Mouse (Mus musculus): ENCODE results near the gene Mast1. TPM values are rescaled to one million over a fixed set of nuclear protein-coding genes. Genes with fewer than 3 reads are reported as not detected.
A peak's percentile ranks its signal among the peaks of the same experiment; 100 is the strongest.

Mast1 gene
- polyA plus RNA-seq, 1 experiment from 2014 or later, result 79.8 TPM

DNA sequence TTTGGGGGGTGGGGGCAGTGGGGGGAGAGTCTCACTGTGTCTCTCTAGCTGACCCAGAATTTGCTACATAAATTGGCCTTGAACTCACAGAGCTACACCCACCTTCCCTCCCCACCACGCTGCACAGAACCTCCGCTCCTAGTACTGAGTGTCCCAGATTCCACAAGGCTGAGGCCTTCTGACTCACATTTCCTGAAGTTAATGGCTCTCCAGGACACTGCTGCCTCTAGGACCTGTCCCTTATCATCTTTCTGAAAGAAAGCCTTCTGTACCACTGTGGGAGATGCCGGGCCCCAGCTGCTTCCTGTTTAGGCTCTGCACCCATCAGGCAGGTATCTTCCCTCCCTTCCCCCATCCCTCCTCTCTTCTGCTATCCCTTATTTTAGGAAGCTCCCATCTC lies 29.4 kb upstream of the Mast1 start:
- no peak overlapping the region for H3K27ac ChIP-seq (ENCODE audit: low read depth, low read length)
- H3K9me3 ChIP-seq (ENCODE audit: control insufficient read depth, low read length), result no peaks in the 10 kb centered on the region
- H3K27me3 ChIP-seq (ENCODE audit: control insufficient read depth, insufficient read depth, low read length), result no peaks in the 10 kb centered on the region
- H3K4me1 ChIP-seq (ENCODE audit: control insufficient read depth, insufficient read depth, low read length), result peaks cover 21% of the 10 kb centered on the region
- H3K36me3 ChIP-seq (ENCODE audit: control insufficient read depth, insufficient read depth, low read length), result peaks cover 3% of the 10 kb centered on the region
- H3K4me2 ChIP-seq (ENCODE audit: low read depth, low read length), result peak overlapping the region; percentile 65; the same call in 1 of the 2 replicates
- 57% methylated on average over 3 of the region's 3 CpGs for WGBS
- ATAC-seq (ENCODE audit: low read depth), result peak; percentile 0; the same call in 1 of the 2 replicates
- H3K9ac ChIP-seq (replicated peaks; ENCODE audit: low read depth, low read length), result no peak overlapping the region
- no peak overlapping the region for H3K4me3 ChIP-seq (ENCODE audit: low read depth, low read length)

DNA sequence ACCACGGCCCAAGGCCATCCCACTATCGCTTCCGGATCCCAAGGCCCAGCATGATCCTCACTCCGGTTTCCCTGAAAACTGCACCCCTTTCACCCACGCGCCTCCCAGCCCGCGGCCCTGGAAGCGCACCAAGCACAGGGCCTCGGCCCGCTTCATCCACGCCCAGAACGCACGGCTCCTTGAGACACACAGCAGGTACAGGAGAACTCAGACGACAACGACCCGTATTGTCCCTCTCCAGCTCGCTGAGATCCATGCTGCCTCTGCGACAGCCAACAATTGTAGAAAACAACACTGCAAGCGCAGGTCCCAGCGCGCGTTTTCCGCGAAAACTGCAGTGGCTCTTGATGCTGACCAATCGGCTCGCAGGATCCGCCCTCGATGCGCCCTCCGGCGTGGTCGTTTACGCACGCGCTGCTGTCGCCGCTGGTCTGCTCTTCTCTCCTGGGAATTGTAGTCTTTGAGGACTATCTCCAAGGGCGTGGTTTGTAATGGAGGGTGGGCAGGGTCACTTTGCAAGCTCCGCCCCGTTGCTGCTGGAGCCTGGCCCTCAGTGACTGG lies 28.7 kb upstream of the Mast1 start:
- peak overlapping the region; percentile 55 for H3K9ac ChIP-seq (replicated peaks; ENCODE audit: low read depth, low read length)
- WGBS, result 0% methylated on average over 40 of the region's 41 CpGs
- no peaks in the 10 kb centered on the region for H3K27me3 ChIP-seq (ENCODE audit: control insufficient read depth, insufficient read depth, low read length)
- no peaks in the 10 kb centered on the region; the same call in 1 of the 2 replicates for H3K36me3 ChIP-seq (ENCODE audit: control insufficient read depth, insufficient read depth, low read length)
- H3K4me1 ChIP-seq (ENCODE audit: control insufficient read depth, insufficient read depth, low read length), result peaks cover 16% of the 10 kb centered on the region
- H3K9me3 ChIP-seq (ENCODE audit: control insufficient read depth, low read length), result no peaks in the 10 kb centered on the region
- ATAC-seq (ENCODE audit: low read depth), result peak; percentile 76
- peak overlapping the region; percentile 65 for H3K4me2 ChIP-seq (ENCODE audit: low read depth, low read length)
- H3K27ac ChIP-seq (ENCODE audit: low read depth, low read length), result peak overlapping the region; percentile 3; the same call in 1 of the 2 replicates
- H3K4me3 ChIP-seq (ENCODE audit: low read depth, low read length), result peak overlapping the region; percentile 48

DNA sequence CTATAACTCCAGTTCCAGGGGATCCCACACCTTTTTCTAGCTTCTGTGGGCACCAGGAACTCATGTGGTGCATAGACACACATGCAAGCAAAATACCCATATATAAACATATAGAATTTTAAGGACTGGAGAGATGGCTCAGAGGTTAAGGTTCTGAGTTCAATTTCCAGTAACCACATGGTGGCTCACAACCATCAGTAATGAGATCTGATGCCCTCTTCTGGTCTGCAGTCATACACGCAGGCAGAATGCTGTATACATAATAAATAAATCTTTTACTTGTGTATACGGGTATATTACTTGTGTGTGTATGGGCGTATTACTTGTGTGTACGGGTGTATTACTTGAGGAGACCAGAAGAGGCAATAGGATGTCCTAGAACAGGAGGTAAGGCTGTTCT lies 26.8 kb upstream of the Mast1 start:
- H3K27me3 ChIP-seq (ENCODE audit: control insufficient read depth, insufficient read depth, low read length), result no peaks in the 10 kb centered on the region
- no peak for ATAC-seq (ENCODE audit: low read depth)
- H3K4me3 ChIP-seq (ENCODE audit: low read depth, low read length), result no peak overlapping the region
- H3K4me1 ChIP-seq (ENCODE audit: control insufficient read depth, insufficient read depth, low read length), result peaks cover 13% of the 10 kb centered on the region
- 88% methylated on average over 4 of the region's 4 CpGs for WGBS
- H3K9ac ChIP-seq (replicated peaks; ENCODE audit: low read depth, low read length), result no peak overlapping the region
- no peak overlapping the region for H3K27ac ChIP-seq (ENCODE audit: low read depth, low read length)
- H3K36me3 ChIP-seq (ENCODE audit: control insufficient read depth, insufficient read depth, low read length), result no peaks in the 10 kb centered on the region
- H3K9me3 ChIP-seq (ENCODE audit: control insufficient read depth, low read length), result no peaks in the 10 kb centered on the region
- no peak overlapping the region for H3K4me2 ChIP-seq (ENCODE audit: low read depth, low read length)

DNA sequence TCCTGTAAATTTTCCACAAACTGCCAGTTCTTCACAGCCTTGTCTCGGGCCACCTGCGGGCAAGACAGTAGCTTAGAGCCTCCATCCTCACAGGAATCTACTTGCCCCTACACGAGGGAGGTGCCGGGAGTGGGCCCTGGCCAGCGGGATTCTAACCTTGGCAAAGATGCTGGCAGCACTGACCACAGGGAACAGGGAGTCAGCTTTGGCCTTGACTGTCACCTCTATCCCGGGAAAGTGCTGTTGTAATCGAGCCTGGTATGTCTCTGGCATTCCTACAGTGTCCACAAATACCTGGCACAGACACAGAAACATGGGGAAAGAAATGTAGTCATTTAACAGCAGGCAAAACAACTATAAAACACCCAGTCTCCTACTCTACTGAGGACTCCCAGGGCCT lies 22.7 kb upstream of the Mast1 start:
- peaks cover under 1% of the 10 kb centered on the region; the same call in 1 of the 2 replicates for H3K4me1 ChIP-seq (ENCODE audit: control insufficient read depth, insufficient read depth, low read length)
- H3K27ac ChIP-seq (ENCODE audit: low read depth, low read length), result no peak overlapping the region
- H3K36me3 ChIP-seq (ENCODE audit: control insufficient read depth, insufficient read depth, low read length), result peaks cover 6% of the 10 kb centered on the region; the same call in 1 of the 2 replicates
- H3K27me3 ChIP-seq (ENCODE audit: control insufficient read depth, insufficient read depth, low read length), result no peaks in the 10 kb centered on the region
- H3K9ac ChIP-seq (replicated peaks; ENCODE audit: low read depth, low read length), result no peak overlapping the region
- no peak for ATAC-seq (ENCODE audit: low read depth)
- WGBS, result 95% methylated on average over 7 of the region's 7 CpGs
- no peak overlapping the region for H3K4me3 ChIP-seq (ENCODE audit: low read depth, low read length)
- no peak overlapping the region for H3K4me2 ChIP-seq (ENCODE audit: low read depth, low read length)
- no peaks in the 10 kb centered on the region for H3K9me3 ChIP-seq (ENCODE audit: control insufficient read depth, low read length)

DNA sequence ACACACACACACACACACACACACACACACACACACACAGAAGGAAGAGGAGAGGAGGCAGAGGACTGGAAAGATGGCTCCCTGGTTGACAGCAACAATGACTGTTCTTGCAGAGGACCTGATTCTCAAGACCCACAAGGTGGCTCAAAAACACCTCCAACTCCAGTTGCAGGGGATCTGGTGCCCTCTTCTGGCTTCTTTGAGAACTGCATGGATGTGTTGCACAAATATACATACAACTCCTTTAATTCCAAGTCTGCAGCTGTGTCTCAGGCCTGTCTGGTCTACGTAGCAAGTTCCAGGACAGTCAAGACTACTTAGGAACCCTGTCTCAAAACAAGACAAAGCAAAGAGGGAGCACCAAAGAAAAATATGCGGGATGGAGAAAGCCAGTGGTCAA lies 19.6 kb upstream of the Mast1 start:
- H3K4me3 ChIP-seq (ENCODE audit: low read depth, low read length), result no peak overlapping the region
- no peak overlapping the region for H3K27ac ChIP-seq (ENCODE audit: low read depth, low read length)
- peaks cover 6% of the 10 kb centered on the region; the same call in 1 of the 2 replicates for H3K36me3 ChIP-seq (ENCODE audit: control insufficient read depth, insufficient read depth, low read length)
- no peaks in the 10 kb centered on the region for H3K9me3 ChIP-seq (ENCODE audit: control insufficient read depth, low read length)
- 46% methylated on average over 2 of the region's 2 CpGs for WGBS
- no peaks in the 10 kb centered on the region for H3K4me1 ChIP-seq (ENCODE audit: control insufficient read depth, insufficient read depth, low read length)
- H3K27me3 ChIP-seq (ENCODE audit: control insufficient read depth, insufficient read depth, low read length), result 0 out of 2 replicates have a peak, but pooled peaks cover 5% of the 10 kb centered on the region
- no peak overlapping the region for H3K4me2 ChIP-seq (ENCODE audit: low read depth, low read length)
- peak; percentile 28; the same call in 1 of the 2 replicates for ATAC-seq (ENCODE audit: low read depth)
- no peak overlapping the region for H3K9ac ChIP-seq (replicated peaks; ENCODE audit: low read depth, low read length)

DNA sequence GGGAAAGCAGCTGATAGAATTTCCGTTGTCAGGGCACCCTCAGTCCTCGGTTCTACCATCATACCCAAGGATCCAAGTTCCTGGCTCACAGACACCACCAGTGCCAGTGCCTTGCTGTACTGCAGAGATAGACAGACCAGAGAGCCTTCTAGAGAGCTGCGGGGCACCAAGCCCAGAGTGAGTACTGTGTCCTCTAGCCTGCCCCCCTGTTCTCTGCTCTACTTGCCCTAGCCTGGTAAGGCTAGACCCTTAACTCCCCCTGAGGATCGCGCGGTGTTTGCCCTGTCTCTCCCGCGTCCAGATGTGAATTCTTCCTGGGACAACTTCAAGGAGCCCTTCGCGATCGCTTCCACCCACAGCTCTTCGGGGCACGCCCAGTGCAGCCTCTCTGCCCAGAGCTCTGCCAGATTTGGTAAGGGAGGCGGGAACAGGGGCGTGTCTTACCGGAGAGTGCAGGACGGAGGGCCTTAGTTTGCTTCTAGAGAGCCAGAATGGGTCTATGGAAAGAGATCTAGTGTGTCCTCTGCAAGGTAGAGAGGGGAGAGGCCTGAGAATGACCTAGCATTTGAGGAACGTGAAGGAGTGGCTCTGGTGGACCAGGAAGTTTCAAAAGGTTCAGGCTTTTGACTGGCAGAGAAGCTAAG lies 15.6 kb upstream of the Mast1 start:
- Histone ChIP-seq H3K36me3 (ENCODE audit: control insufficient read depth, insufficient read depth, low read length) (peaks cover 4% of the 10 kb centered on the region; the same call in 1 of the 2 replicates), H3K4me2 (ENCODE audit: low read depth, low read length) (no peak overlapping the region), H3K4me1 (ENCODE audit: control insufficient read depth, insufficient read depth, low read length) (no peaks in the 10 kb centered on the region), H3K27me3 (ENCODE audit: control insufficient read depth, insufficient read depth, low read length) (peaks cover 10% of the 10 kb centered on the region; the same call in 1 of the 2 replicates), H3K27ac (ENCODE audit: low read depth, low read length) (no peak overlapping the region), H3K4me3 (ENCODE audit: low read depth, low read length) (no peak overlapping the region), H3K9ac (replicated peaks; ENCODE audit: low read depth, low read length) (no peak overlapping the region), H3K9me3 (ENCODE audit: control insufficient read depth, low read length) (no peaks in the 10 kb centered on the region)
- WGBS, result 10% methylated on average over 18 of the region's 18 CpGs
- ATAC-seq (ENCODE audit: low read depth), result no peak

DNA sequence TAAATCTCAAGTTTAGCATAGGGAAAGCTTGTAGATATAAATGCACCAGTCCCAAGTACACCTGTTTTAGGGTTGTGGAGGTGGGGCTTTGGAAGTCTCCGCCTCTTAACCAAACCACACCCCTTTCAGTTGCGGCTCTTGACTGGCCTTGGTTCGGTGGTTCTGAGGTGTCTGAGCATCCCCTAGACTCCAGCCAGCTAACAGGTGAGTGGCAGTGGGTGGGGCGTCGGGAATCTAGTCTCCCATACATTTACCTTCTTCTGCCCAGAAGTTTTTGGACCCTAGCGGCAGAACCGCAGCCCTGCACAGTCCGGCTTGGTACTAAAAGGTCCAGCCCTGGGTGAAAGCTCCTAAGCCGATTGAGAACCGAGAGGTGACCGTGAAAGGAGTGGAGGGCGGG lies 12.6 kb upstream of the Mast1 start:
- ATAC-seq (ENCODE audit: low read depth), result no peak
- WGBS, result 23% methylated on average over 12 of the region's 12 CpGs
- H3K27me3 ChIP-seq (ENCODE audit: control insufficient read depth, insufficient read depth, low read length), result peaks cover 12% of the 10 kb centered on the region

DNA sequence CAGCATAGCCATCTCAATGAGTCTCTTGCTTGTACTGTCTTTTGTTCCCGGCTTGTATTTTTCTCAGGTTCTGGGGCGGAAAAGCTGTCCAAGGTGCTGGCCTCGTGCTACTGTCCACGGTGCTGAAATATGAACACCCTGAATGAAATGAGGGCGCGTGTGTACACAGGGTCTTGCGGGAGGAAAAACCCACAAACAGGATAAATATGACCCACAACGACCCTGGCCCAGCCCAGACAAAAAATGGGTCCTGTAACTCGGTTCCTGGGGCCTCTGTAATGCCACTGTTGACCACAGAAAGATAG lies 10.0 kb upstream of the Mast1 start:
- no peak overlapping the region for H3K9ac ChIP-seq (replicated peaks; ENCODE audit: low read depth, low read length)
- 14% methylated on average over 9 of the region's 9 CpGs for WGBS
- H3K9me3 ChIP-seq (ENCODE audit: control insufficient read depth, low read length), result no peaks in the 10 kb centered on the region
- no peak overlapping the region; the same call in 1 of the 2 replicates for H3K4me3 ChIP-seq (ENCODE audit: low read depth, low read length)
- 0 out of 2 replicates have a peak, but pooled peaks cover 4% of the 10 kb centered on the region for H3K4me1 ChIP-seq (ENCODE audit: control insufficient read depth, insufficient read depth, low read length)
- no peak for ATAC-seq (ENCODE audit: low read depth)
- H3K4me2 ChIP-seq (ENCODE audit: low read depth, low read length), result peak overlapping the region; percentile 69; the same call in 1 of the 2 replicates
- H3K27ac ChIP-seq (ENCODE audit: low read depth, low read length), result no peak overlapping the region
- H3K27me3 ChIP-seq (ENCODE audit: control insufficient read depth, insufficient read depth, low read length), result peaks cover 10% of the 10 kb centered on the region
- no peaks in the 10 kb centered on the region for H3K36me3 ChIP-seq (ENCODE audit: control insufficient read depth, insufficient read depth, low read length)

More for the DNA sequence above, 12.6 kb upstream of the Mast1 start:
- Histone ChIP-seq H3K4me2 (ENCODE audit: low read depth, low read length) (no peak overlapping the region), H3K36me3 (ENCODE audit: control insufficient read depth, insufficient read depth, low read length) (no peaks in the 10 kb centered on the region), H3K4me3 (ENCODE audit: low read depth, low read length) (no peak overlapping the region), H3K9ac (replicated peaks; ENCODE audit: low read depth, low read length) (no peak overlapping the region), H3K4me1 (ENCODE audit: control insufficient read depth, insufficient read depth, low read length) (0 out of 2 replicates have a peak, but pooled peaks cover 2% of the 10 kb centered on the region), H3K9me3 (ENCODE audit: control insufficient read depth, low read length) (no peaks in the 10 kb centered on the region), H3K27ac (ENCODE audit: low read depth, low read length) (no peak overlapping the region)

DNA sequence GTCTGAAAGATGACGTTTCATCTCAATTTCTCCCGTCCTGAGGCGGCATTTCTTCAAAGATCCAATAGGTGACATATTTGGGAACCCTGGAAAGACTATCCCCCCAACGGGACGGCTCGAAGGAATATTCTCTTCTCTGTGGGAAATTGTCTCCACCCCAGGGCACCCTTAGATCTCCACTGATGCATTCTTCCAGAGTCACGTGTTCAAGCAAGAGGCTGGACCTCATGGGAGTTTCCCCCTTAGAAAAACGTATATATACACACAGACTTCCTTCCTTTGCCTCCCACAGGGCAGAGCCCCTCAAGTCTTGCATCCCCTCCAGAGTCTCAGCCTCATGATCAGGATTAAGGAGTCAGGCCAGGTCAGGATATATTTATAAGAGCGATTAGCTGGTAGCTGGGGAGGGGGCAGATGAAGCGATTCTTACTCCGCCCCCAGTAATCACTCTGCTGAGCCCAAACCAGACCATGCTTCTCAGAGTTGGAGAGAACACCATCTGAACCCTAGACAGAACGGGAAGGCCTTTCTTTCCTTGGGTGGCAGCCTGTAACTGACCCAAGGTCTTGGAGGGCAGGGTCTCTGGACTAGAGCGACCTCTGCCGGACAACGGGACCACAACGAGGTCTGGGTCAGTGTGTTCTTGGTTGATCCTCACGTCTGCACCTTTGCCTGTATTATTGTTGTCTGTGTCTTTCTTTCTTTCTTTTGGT lies 9.5 kb upstream of the Mast1 start, which contains the start of gene Rtbdn:
Gene Rtbdn (plus strand): TSS at position 464 of the 713 bp plus-strand sequence.
- peak within 1 kb of the TSS; percentile 69 for H3K4me3 ChIP-seq (ENCODE audit: low read depth, low read length)
- peak within 1 kb of the TSS; percentile 84 for H3K9ac ChIP-seq (replicated peaks; ENCODE audit: low read depth, low read length)
- 7% methylated on average over 17 of the region's 17 CpGs for WGBS
- peaks cover 10% of the 10 kb centered on the region for H3K27me3 ChIP-seq (ENCODE audit: control insufficient read depth, insufficient read depth, low read length)
- ATAC-seq (ENCODE audit: low read depth), result no peak
- H3K4me1 ChIP-seq (ENCODE audit: control insufficient read depth, insufficient read depth, low read length), result 0 out of 2 replicates have a peak, but pooled peaks cover 4% of the 10 kb centered on the region
- no peaks in the 10 kb centered on the region for H3K9me3 ChIP-seq (ENCODE audit: control insufficient read depth, low read length)
- H3K36me3 ChIP-seq (ENCODE audit: control insufficient read depth, insufficient read depth, low read length), result no peaks in the 10 kb centered on the region
- peak within 1 kb of the TSS; percentile 69 for H3K4me2 ChIP-seq (ENCODE audit: low read depth, low read length)
- H3K27ac ChIP-seq (ENCODE audit: low read depth, low read length), result peak within 1 kb of the TSS; percentile 79
